Mouse (Mus musculus) lung, embryonic 14.5 days (tissue): ENCODE measurements around the gene Sumo2. TPM values are rescaled to one million over a fixed set of nuclear protein-coding genes. Genes with fewer than 3 reads are reported as not detected.
A peak's percentile ranks its signal among the peaks of the same experiment; 100 is the strongest.
"Not testable (repeated sequence)": the region's sequence is repeated elsewhere in the genome, so short reads cannot be mapped to it uniquely, and the experiment has no call there.

Source experiments
- ATAC-seq: fragments of 200-750 bp; cut with Nextera tagmentation; 2 replicates; pipeline ENCODE4 v1.8.0; 2017; ENCODE audit warnings: mild to moderate bottlenecking, moderate TSS enrichment, moderate library complexity; ENCODE audit not compliant: insufficient read depth
- DNase-seq: peaks from one replicate; pipeline ENCODE4 v3.0.0-alpha.2; 2015
- H3K27ac ChIP-seq: fragments of 300-500 bp; sonication (generic); 2 replicates; pipeline ENCODE4 v1.5.1; 2014; ENCODE audit warnings: low read depth, mild to moderate bottlenecking, moderate library complexity
- H3K27me3 ChIP-seq: fragments of 300-500 bp; sonication (generic); 2 replicates; pipeline ENCODE4 v1.6.1; 2014; ENCODE audit warnings: low read length, control low read depth; ENCODE audit not compliant: insufficient read depth
- H3K36me3 ChIP-seq: fragments of 300-500 bp; sonication (generic); 2 replicates; pipeline ENCODE4 v1.6.1; 2014; ENCODE audit warnings: control low read depth; ENCODE audit not compliant: insufficient read depth
- H3K4me1 ChIP-seq: fragments of 300-500 bp; sonication (generic); 2 replicates; pipeline ENCODE4 v1.6.1; 2014; ENCODE audit warnings: antibody characterized with exemption, control low read depth; ENCODE audit not compliant: insufficient read depth
- H3K4me2 ChIP-seq: fragments of 300-500 bp; sonication (generic); 2 replicates; pipeline ENCODE4 v1.6.1; 2014; ENCODE audit warnings: mild to moderate bottlenecking
- H3K4me3 ChIP-seq: fragments of 300-500 bp; sonication (generic); 2 replicates; pipeline ENCODE4 v1.5.1; 2014; ENCODE audit warnings: low read depth, low read length
- H3K9ac ChIP-seq: fragments of 300-500 bp; sonication (generic); 2 replicates; pipeline ENCODE4 v1.6.1; 2014
- H3K9me3 ChIP-seq: fragments of 300-500 bp; sonication (generic); 2 replicates; pipeline ENCODE4 v1.6.1; 2016; ENCODE audit warnings: low read depth, low read length, control low read depth
- CTCF ChIP-seq: IDR thresholded peaks from 2 replicates; pipeline ENCODE4 v1.5.1; 2016; ENCODE audit warnings: antibody characterized with exemption, low read depth
- WGBS: fragments of 180-500 bp; shearing (Covaris S2); extraction: QIAGEN DNeasy Blood & Tissue Kit; methylation state at CpG from one replicate; pipeline ENCODE4 v1.1.7; 2014; 5-methylcytosine and 5-hydroxymethylcytosine counted together
- polyA plus RNA-seq: library from polyadenylated mRNA; unstranded; fragments of >200 nt; fragmentation: Nextera tagmentation; extraction: Ambion mirVana; gene quantifications from 2 replicates; pipeline ENCODE4 v1.2.1, GENCODE M21; 2014

Gene Sumo2
- polyA plus RNA-seq, 1 experiment from 2014 or later, result 1,096 TPM

DNA sequence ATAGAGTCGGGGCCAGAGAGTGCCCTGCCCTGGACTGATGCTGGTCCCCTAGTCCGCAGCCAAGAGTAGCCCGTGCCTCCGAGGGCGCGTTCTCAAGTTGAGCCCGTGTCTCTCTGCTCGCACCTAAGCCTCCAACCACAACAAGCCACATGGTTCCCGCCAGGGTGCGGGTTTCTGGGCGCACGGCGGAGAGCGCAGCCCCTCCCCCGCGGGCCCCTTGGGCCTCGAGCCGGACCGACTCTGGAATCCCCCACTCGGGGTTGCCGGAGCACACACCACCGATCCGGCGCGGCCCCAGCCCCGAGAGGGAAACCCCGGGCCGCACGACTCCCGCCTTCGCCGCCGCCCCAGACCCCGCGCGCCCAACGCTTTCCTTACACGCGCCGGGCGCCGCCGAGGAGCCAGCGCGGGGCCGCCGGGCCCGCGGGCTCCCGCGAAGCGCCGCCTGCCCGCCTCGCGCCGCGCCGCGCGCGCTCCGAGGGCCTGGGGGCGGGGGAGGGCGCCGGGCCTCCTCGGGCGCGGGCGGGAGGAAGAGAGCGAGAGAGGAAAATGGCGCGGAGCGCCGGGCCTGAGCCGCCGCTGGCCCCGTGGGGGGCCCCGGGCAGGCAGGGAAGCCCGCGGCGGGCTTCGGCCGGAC lies 557 bp downstream of the Sumo2 start:
- WGBS, result under 1% methylated on average over 69 of the region's 84 CpGs
- no peak for TF ChIP-seq CTCF

GRCm38 (mm10) chr11:115534759-115535371 lies 1.2 kb downstream of the Sumo2 start:
- ATAC-seq, result no peak
- no peak for TF ChIP-seq CTCF
- 3% methylated on average over 11 of the region's 11 CpGs for WGBS
- Histone ChIP-seq H3K4me3 (peak overlapping the region; percentile 98), H3K36me3 (peaks cover 44% of the 10 kb centered on the region), H3K9me3 (no peaks in the 10 kb centered on the region), H3K27me3 (no peaks in the 10 kb centered on the region), H3K27ac (peak overlapping the region; percentile 100), H3K4me2 (peak overlapping the region; percentile 71), H3K4me1 (0 out of 2 replicates have a peak, but pooled peaks cover 6% of the 10 kb centered on the region), H3K9ac (peak overlapping the region; percentile 98)
- DNase-seq, result peak; percentile 36

More for the DNA sequence above, 557 bp downstream of the Sumo2 start:
- peak; percentile 76 for ATAC-seq
- H3K4me1 ChIP-seq, result 0 out of 2 replicates have a peak, but pooled peaks cover 6% of the 10 kb centered on the region
- peaks cover 37% of the 10 kb centered on the region for H3K36me3 ChIP-seq
- peak overlapping the region; percentile 98 for H3K4me3 ChIP-seq
- peak overlapping the region; percentile 71 for H3K4me2 ChIP-seq
- peak overlapping the region; percentile 98 for H3K9ac ChIP-seq
- H3K27me3 ChIP-seq, result no peaks in the 10 kb centered on the region
- peak; percentile 79 for DNase-seq
- H3K27ac ChIP-seq, result peak overlapping the region; percentile 100
- H3K9me3 ChIP-seq, result no peaks in the 10 kb centered on the region

- DNase-seq, ATAC-seq, H3K4me2 ChIP-seq, H3K4me1 ChIP-seq, H3K9me3 ChIP-seq, H3K4me3 ChIP-seq, H3K9ac ChIP-seq, H3K27ac ChIP-seq, H3K27me3 ChIP-seq: not testable (repeated sequence)
- WGBS, result 67% methylated on average over 3 of the region's 3 CpGs
- H3K36me3 ChIP-seq, result peaks cover 84% of the 10 kb centered on the region
Measured at GRCm38 (mm10) chr11:115526446-115526845, 9.6 kb downstream of the Sumo2 start.

DNA sequence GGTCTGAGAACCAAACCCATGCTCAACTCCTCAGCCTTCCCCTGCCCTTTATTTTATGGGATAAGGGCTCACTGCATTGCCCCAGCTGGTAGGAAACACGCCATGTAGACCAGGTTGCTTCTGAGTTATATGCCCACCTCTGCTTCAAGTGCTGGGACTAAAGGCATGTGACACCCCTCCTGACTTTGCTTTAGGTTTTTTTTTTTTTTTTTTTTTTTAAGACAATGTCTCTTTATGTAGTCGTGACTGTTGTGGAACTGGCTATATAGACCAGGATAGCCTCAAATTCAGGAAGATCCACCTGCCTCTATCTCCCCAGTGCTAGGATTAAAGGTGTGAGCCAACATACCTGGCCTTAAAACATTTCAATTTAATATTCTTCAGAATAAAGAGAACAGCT lies 13.4 kb downstream of the Sumo2 start:
- TF ChIP-seq CTCF, result no peak
- WGBS, result 69% methylated on average over 2 of the region's 2 CpGs
- Histone ChIP-seq H3K4me1 (no peaks in the 10 kb centered on the region), H3K27ac (no peak overlapping the region), H3K27me3 (no peaks in the 10 kb centered on the region), H3K9ac (no peak overlapping the region), H3K9me3 (no peaks in the 10 kb centered on the region), H3K4me2 (no peak overlapping the region), H3K36me3 (peaks cover 56% of the 10 kb centered on the region), H3K4me3 (no peak overlapping the region)
- ATAC-seq (no peak), DNase-seq (no peak)

GRCm38 (mm10) chr11:115522238-115522637 lies 13.8 kb downstream of the Sumo2 start:
- 83% methylated on average over 2 of the region's 2 CpGs for WGBS
- H3K9ac ChIP-seq, result no peak overlapping the region
- no peak overlapping the region for H3K4me3 ChIP-seq
- no peaks in the 10 kb centered on the region for H3K27me3 ChIP-seq
- no peaks in the 10 kb centered on the region for H3K4me1 ChIP-seq
- H3K27ac ChIP-seq, result no peak overlapping the region
- no peak overlapping the region for H3K4me2 ChIP-seq
- peaks cover 51% of the 10 kb centered on the region for H3K36me3 ChIP-seq
- no peaks in the 10 kb centered on the region for H3K9me3 ChIP-seq
- ATAC-seq (no peak), DNase-seq (no peak)
- TF ChIP-seq CTCF, result no peak

GRCm38 (mm10) chr11:115521080-115521479 lies 15.0 kb downstream of the Sumo2 start:
- Histone ChIP-seq H3K9ac (no peak overlapping the region), H3K36me3 (peaks cover 39% of the 10 kb centered on the region), H3K4me2 (no peak overlapping the region), H3K27me3 (no peaks in the 10 kb centered on the region), H3K4me3 (no peak overlapping the region), H3K4me1 (no peaks in the 10 kb centered on the region), H3K27ac (no peak overlapping the region), H3K9me3 (no peaks in the 10 kb centered on the region)
- no peak for TF ChIP-seq CTCF
- WGBS, result 79% methylated on average over 4 of the region's 4 CpGs
- DNase-seq (no peak), ATAC-seq (no peak)

DNA sequence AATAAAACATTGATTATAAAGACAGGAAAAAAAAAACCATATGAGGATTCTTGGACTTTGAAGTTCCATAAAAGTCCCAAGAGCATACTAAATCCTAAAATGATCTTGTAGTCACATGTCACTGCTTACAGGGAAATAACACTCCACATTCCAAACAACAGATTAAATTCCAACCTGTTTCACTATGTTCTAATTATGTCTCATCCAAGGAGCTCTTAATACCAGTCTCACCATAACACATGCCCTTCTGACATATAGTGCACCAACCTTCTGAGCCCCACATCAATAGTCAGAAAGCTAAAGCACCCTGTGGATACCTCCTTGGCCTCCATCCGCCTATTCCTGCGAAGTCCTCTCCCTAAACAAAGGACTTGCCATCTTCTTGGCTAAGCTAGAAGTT lies 15.9 kb downstream of the Sumo2 start:
- TF ChIP-seq CTCF, result no peak
- no peak overlapping the region for H3K27ac ChIP-seq
- no peak overlapping the region for H3K9ac ChIP-seq
- no peaks in the 10 kb centered on the region for H3K9me3 ChIP-seq
- H3K27me3 ChIP-seq, result no peaks in the 10 kb centered on the region
- no peak overlapping the region for H3K4me3 ChIP-seq
- ATAC-seq, result no peak
- H3K36me3 ChIP-seq, result peaks cover 31% of the 10 kb centered on the region
- WGBS, result 80% methylated on average over 2 of the region's 2 CpGs
- H3K4me1 ChIP-seq, result no peaks in the 10 kb centered on the region
- no peak overlapping the region for H3K4me2 ChIP-seq
- no peak for DNase-seq
